Mouse (Mus musculus): ENCODE data around the gene Nasp.

DNA sequence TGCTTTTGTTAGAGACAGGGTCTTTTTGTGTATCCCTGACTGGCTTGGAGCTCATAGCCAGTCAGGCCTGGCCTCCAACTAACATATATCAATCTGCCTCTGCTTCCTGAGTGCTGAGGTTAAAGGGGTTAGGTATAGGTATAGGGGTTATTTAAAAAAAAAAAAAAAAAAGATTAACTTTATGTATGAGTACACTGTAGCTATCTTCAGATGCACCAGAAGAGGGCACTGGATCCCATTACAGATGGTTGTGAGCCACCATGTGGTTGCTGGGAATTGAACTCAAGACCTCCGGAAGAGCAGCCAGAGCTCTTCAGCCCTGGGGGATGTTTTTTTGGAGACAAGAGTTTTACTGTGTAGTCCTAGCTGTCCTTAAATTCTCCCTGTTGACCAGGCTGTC is 34.3 kb upstream of the Nasp start:
- TF ChIP-seq CTCF (IDR thresholded peaks at IDR 0.05; ENCODE audit: low read depth) (peak; percentile 25; the same call in 1 of the 2 replicates), EP300 (IDR thresholded peaks at IDR 0.05; ENCODE audit: low read depth) (no peak)
